Mouse (Mus musculus): Measurements from ENCODE around the gene Spdye4c. TPM values are rescaled to one million over a fixed set of nuclear protein-coding genes. Genes with fewer than 3 reads are reported as not detected.

Spdye4c gene
- total and polyA plus RNA-seq, 3 experiments, result not detected

- Histone ChIP-seq H3K4me3 (ENCODE audit: control insufficient read depth in 1 of 2, insufficient read depth in 1 of 2, low read depth in 2 of 2, low read length in 2 of 2) (no peak overlapping the region), H3K36me3 (ENCODE audit: control insufficient read depth in 1 of 2, insufficient read depth in 2 of 2, low read length in 2 of 2) (no peaks in the 10 kb centered on the region), H3K79me2 (ENCODE audit: control insufficient read depth, insufficient read depth, low read length, poor library complexity) (no peaks in the 10 kb centered on the region), H3K27ac (ENCODE audit: control insufficient read depth, low read depth, low read length) (no peak overlapping the region), H3K9me3 (replicated peaks; ENCODE audit: insufficient read depth, low read length) (no peaks in the 10 kb centered on the region), H3K9ac (ENCODE audit: control insufficient read depth, low read depth, low read length, poor library complexity, severe bottlenecking) (no peak overlapping the region), H3K4me1 (ENCODE audit: control insufficient read depth in 1 of 2, insufficient read depth in 2 of 2, low read length in 2 of 2) (no peaks in the 10 kb centered on the region; a peak in 1 of 4 replicates), H3K27me3 (ENCODE audit: control insufficient read depth in 1 of 2, insufficient read depth in 2 of 2, low read length in 2 of 2) (peaks cover 0 to 5% of the 10 kb centered on the region in 2 experiments; a peak in 2 of 4 replicates)
- DNase-seq (ENCODE audit: low read depth, low spot score), result peak; percentile 65
- no peak for TF ChIP-seq NRF1 (IDR thresholded peaks at IDR 0.05; ENCODE audit: insufficient read depth, low read depth, low read length, poor library complexity, severe bottlenecking)
- peak; percentile 70 to 76 (median 75) for TF ChIP-seq CTCF (IDR thresholded peaks at IDR 0.05 in 2 of 3, conservative IDR thresholded peaks at IDR 0.05 in 1 of 3; ENCODE audit: control insufficient read depth in 1 of 3, insufficient read depth in 1 of 3, low read depth in 2 of 3, low read length in 3 of 3, poor library complexity in 1 of 3, severe bottlenecking in 1 of 3)
- TF ChIP-seq EP300 (IDR thresholded peaks at IDR 0.05; ENCODE audit: low read depth in 1 of 2, low read length in 2 of 2), result peak in 1 of 2 experiments; percentile 18; a peak in 1 of 4 replicates
- no peak for TF ChIP-seq BHLHE40 (IDR thresholded peaks at IDR 0.05; ENCODE audit: borderline replicate concordance, low read depth, low read length)
- TF ChIP-seq MAX (IDR thresholded peaks at IDR 0.05; ENCODE audit: low read length), result no peak
- peak; percentile 54 for TF ChIP-seq GATA1 (IDR thresholded peaks at IDR 0.05; ENCODE audit: low read depth, low read length)
- TF ChIP-seq MEF2A (IDR thresholded peaks at IDR 0.05; ENCODE audit: extremely low read depth, insufficient replicate concordance, low read depth, low read length, poor library complexity, severe bottlenecking), result no peak
- no peak for TF ChIP-seq MXI1 (IDR thresholded peaks at IDR 0.05; ENCODE audit: low read depth, low read length)
- peak; percentile 13 for TF ChIP-seq RAD21 (IDR thresholded peaks at IDR 0.05; ENCODE audit: low read depth, low read length)
- TF ChIP-seq POLR2AphosphoS5 (IDR thresholded peaks at IDR 0.05; ENCODE audit: borderline replicate concordance, low read depth, low read length), result no peak
- TF ChIP-seq SMC3 (IDR thresholded peaks at IDR 0.05; ENCODE audit: low read depth, low read length), result peak; percentile 41; the same call in 1 of the 2 replicates
Measured at GRCm38 (mm10) chr2:128544421-128545137, 46.4 kb upstream of the Spdye4c start.

DNA sequence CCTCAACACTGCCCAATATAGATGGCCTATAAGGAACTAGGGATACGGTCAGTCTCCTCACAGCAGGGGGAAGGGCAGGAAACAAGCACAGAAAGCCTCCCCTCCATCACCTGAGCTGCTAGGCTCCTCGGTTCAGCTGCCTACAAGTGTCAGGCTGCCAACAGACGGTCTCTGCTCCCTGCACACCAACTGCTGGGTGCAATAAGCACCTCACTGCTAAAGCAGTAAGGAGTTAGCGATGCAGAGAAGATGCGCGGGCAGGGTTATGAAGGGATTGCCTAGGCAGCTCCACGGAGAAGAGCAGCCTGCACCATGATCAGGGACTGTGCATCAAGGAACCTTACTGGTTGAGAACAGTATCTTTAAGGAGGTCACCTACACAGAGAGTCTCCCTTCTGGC is 45.6 kb upstream of the Spdye4c start:
- H3K9me3 ChIP-seq (replicated peaks; ENCODE audit: insufficient read depth, low read length), result no peaks in the 10 kb centered on the region
- no peak for DNase-seq (ENCODE audit: low read depth, low spot score)
- no peak overlapping the region for H3K9ac ChIP-seq (ENCODE audit: control insufficient read depth, low read depth, low read length, poor library complexity, severe bottlenecking)
- H3K4me1 ChIP-seq (ENCODE audit: control insufficient read depth in 1 of 2, insufficient read depth in 2 of 2, low read length in 2 of 2), result no peaks in the 10 kb centered on the region; a peak in 1 of 4 replicates
- no peaks in the 10 kb centered on the region for H3K79me2 ChIP-seq (ENCODE audit: control insufficient read depth, insufficient read depth, low read length, poor library complexity)
- H3K27me3 ChIP-seq (ENCODE audit: control insufficient read depth in 1 of 2, insufficient read depth in 2 of 2, low read length in 2 of 2), result peaks cover 0 to 1% of the 10 kb centered on the region in 2 experiments; a peak in 1 of 4 replicates
- no peak overlapping the region for H3K4me3 ChIP-seq (ENCODE audit: control insufficient read depth in 1 of 2, insufficient read depth in 1 of 2, low read depth in 2 of 2, low read length in 2 of 2)
- no peaks in the 10 kb centered on the region for H3K36me3 ChIP-seq (ENCODE audit: control insufficient read depth in 1 of 2, insufficient read depth in 2 of 2, low read length in 2 of 2)
- H3K27ac ChIP-seq (ENCODE audit: control insufficient read depth, low read depth, low read length), result no peak overlapping the region
- TF ChIP-seq RCOR1 (IDR thresholded peaks at IDR 0.05; ENCODE audit: low read depth, low read length) (no peak), USF2 (IDR thresholded peaks at IDR 0.05; ENCODE audit: borderline replicate concordance in 1 of 2, insufficient read depth in 1 of 2, low read depth in 1 of 2, low read length in 2 of 2) (no peak), UBTF (IDR thresholded peaks at IDR 0.05; ENCODE audit: borderline replicate concordance, insufficient read depth, low read depth, low read length) (no peak), MYB (IDR thresholded peaks at IDR 0.05; ENCODE audit: low read depth, low read length) (no peak), E2F4 (IDR thresholded peaks at IDR 0.05; ENCODE audit: borderline replicate concordance, low read depth, low read length) (no peak), CHD1 (IDR thresholded peaks at IDR 0.05; ENCODE audit: low read depth, low read length) (no peak), BHLHE40 (IDR thresholded peaks at IDR 0.05; ENCODE audit: borderline replicate concordance, low read depth, low read length) (no peak), SMC3 (IDR thresholded peaks at IDR 0.05; ENCODE audit: low read depth, low read length) (no peak), CHD2 (IDR thresholded peaks at IDR 0.05; ENCODE audit: low read length) (no peak), TAL1 (IDR thresholded peaks at IDR 0.05; ENCODE audit: low read length) (no peak), ELF1 (IDR thresholded peaks at IDR 0.05; ENCODE audit: low read depth, low read length) (no peak), ZMIZ1 (IDR thresholded peaks at IDR 0.05; ENCODE audit: low read depth, low read length) (no peak), POLR2AphosphoS2 (IDR thresholded peaks at IDR 0.05; ENCODE audit: low read length) (no peak), MYC (IDR thresholded peaks at IDR 0.05; ENCODE audit: low read depth, low read length) (no peak), POLR2A (IDR thresholded peaks at IDR 0.05; ENCODE audit: control insufficient read depth in 1 of 2, insufficient read depth in 1 of 2, low read depth in 1 of 2, low read length in 2 of 2, poor library complexity in 1 of 2) (no peak)
